In genomic region chr9:115318621-115319375, GRCm38 (mm10) we compare ENCODE assay signal across 20 mouse cellular contexts. TPM values are rescaled to one million over a fixed set of nuclear protein-coding genes. Genes with fewer than 3 reads are reported as not detected.
A peak's percentile ranks its signal among the peaks of the same experiment; 100 is the strongest.
DNase-seq lines count a peak whose midpoint lies in the region; ATAC-seq and TF ChIP-seq lines count a peak whose summit lies in the region.
"Had no signal": no experiment of that assay in that cellular context is flagged by ENCODE, and none has a peak within 500 bp of the region (broad histone marks: within the 10 kb centered on the region; RNA-seq: fewer than 3 reads in every experiment).

No protein-coding gene starts in this region.

- H3K27ac ChIP-seq in kidney, adult 2 months (ENCODE audit: insufficient read depth, low read depth, low read length) = peak overlapping the region; percentile 53; the same call in 1 of the 2 replicates
- H3K27ac ChIP-seq in kidney, embryonic 16.5 days (ENCODE audit: low read length) = no peak overlapping the region
- H3K27ac ChIP-seq in liver, postnatal 0 days (ENCODE audit: low read depth) = no peak overlapping the region
- H3K27ac ChIP-seq: embryonic facial prominence, embryonic 10.5 days; forebrain, embryonic 15.5 days; heart, embryonic 13.5 days; hindbrain, embryonic 13.5 days; liver, embryonic 13.5 days; lung, embryonic 15.5 days; midbrain, embryonic 10.5 days had no signal

- H3K4me1 ChIP-seq in kidney, adult 2 months (ENCODE audit: control insufficient read depth, insufficient read depth, low read length) = peaks cover 3% of the 10 kb centered on the region; the same call in 1 of the 2 replicates
- peaks cover 3% of the 10 kb centered on the region; the same call in 1 of the 2 replicates for H3K4me1 ChIP-seq in kidney, embryonic 16.5 days (ENCODE audit: insufficient read depth, low read length)
- H3K4me1 ChIP-seq in liver, postnatal 0 days (ENCODE audit: insufficient read depth) = 0 out of 2 replicates have a peak, but pooled peaks cover 4% of the 10 kb centered on the region

- CTCF ChIA-PET in Patski (lab: Charles Lee) = no interaction called here

- 79% methylated on average over 6 of the region's 6 CpGs for WGBS in kidney, adult 2 months
- WGBS in kidney, embryonic 16.5 days = 81% methylated on average over 6 of the region's 6 CpGs
- 79% methylated on average over 6 of the region's 6 CpGs for WGBS in liver, postnatal 0 days (ENCODE audit: insufficient replicate concordance)

- no peaks in the 10 kb centered on the region for H3K27me3 ChIP-seq in kidney, adult 2 months (replicated peaks; ENCODE audit: control insufficient read depth, insufficient read depth, low read length)
- H3K27me3 ChIP-seq in kidney, embryonic 16.5 days (ENCODE audit: insufficient read depth, low read length) = no peaks in the 10 kb centered on the region
- no peaks in the 10 kb centered on the region for H3K27me3 ChIP-seq in liver, postnatal 0 days (ENCODE audit: insufficient read depth, low read length)
- no peaks in the 10 kb centered on the region for H3K27me3 ChIP-seq in Patski
- H3K27me3 ChIP-seq: forebrain, embryonic 15.5 days; heart, embryonic 13.5 days; hindbrain, embryonic 13.5 days; liver, embryonic 13.5 days; lung, embryonic 15.5 days had no signal

- H3K9me3 ChIP-seq in kidney, embryonic 16.5 days (ENCODE audit: low read length) = 0 out of 2 replicates have a peak, but pooled peaks cover 5% of the 10 kb centered on the region
- H3K9me3 ChIP-seq in liver, postnatal 0 days (ENCODE audit: low read length) = no peaks in the 10 kb centered on the region
- H3K9me3 ChIP-seq: forebrain, embryonic 15.5 days; liver, embryonic 13.5 days; lung, embryonic 15.5 days had no signal

- no peak for TF ChIP-seq POLR2A in kidney, adult 2 months (IDR thresholded peaks at IDR 0.05; ENCODE audit: low read depth, low read length)

- H3K4me3 ChIP-seq in kidney, adult 2 months (ENCODE audit: insufficient read depth, low read depth, low read length) = no peak overlapping the region
- no peak overlapping the region for H3K4me3 ChIP-seq in kidney, embryonic 16.5 days (ENCODE audit: low read length)
- no peak overlapping the region for H3K4me3 ChIP-seq in liver, postnatal 0 days (ENCODE audit: low read depth, low read length)
- H3K4me3 ChIP-seq: embryonic facial prominence, embryonic 10.5 days; forebrain, embryonic 15.5 days; heart, embryonic 13.5 days; hindbrain, embryonic 13.5 days; liver, embryonic 13.5 days; lung, embryonic 15.5 days; midbrain, embryonic 10.5 days had no signal

- in situ Hi-C loops in Patski (cut with MboI; ENCODE audit: low pct_unique_long_range_greater_than_20kb) = loop anchor here (10.0 kb wide), 2 partner anchors 186 to 386 kb away; no protein-coding TSS in a partner anchor

- ATAC-seq in kidney, embryonic 16.5 days (ENCODE audit: low FRiP score, low TSS enrichment) = no peak
- ATAC-seq in liver, postnatal 0 days = no peak
- no peak for ATAC-seq in Patski
- ATAC-seq in activated CD4-positive, CD25-positive, alpha-beta regulatory T cell, adult 4 months = no peak
- ATAC-seq: forebrain, embryonic 15.5 days had no signal

- no peak for TF ChIP-seq EP300 in liver, postnatal 0 days (IDR thresholded peaks at IDR 0.05; ENCODE audit: low read depth)

- 0 out of 2 replicates have a peak, but pooled peaks have one; percentile 15 for TF ChIP-seq CTCF in kidney, adult 2 months (conservative IDR thresholded peaks at IDR 0.05; ENCODE audit: insufficient read depth, insufficient read length, low read depth, low read length)
- 0 out of 2 replicates have a peak, but pooled peaks have one; percentile 14 for TF ChIP-seq CTCF in liver, postnatal 0 days (IDR thresholded peaks at IDR 0.05; ENCODE audit: low read depth)
- TF ChIP-seq CTCF in Patski (IDR thresholded peaks at IDR 0.05) = peak; percentile 32

- POLR2A ChIA-PET in Patski (lab: Charles Lee) = no interaction called here

- DNase-seq in kidney, adult 2 months = peak; percentile 83
- DNase-seq in liver, postnatal 0 days = no peak
- DNase-seq in liver (no peak), Patski (ENCODE audit: low read depth, low spot score) (no peak), ZHBTc4 (ENCODE audit: low read depth, low spot score) (peak; percentile 45)
- DNase-seq in retina, embryonic 14.5 days (ENCODE audit: low spot score) = no peak
- DNase-seq: adrenal gland, postnatal 36 days; cerebellum, adult 9-10 months; gastrocnemius, postnatal 10 days; heart, adult 18-20 months; heart, postnatal 36 days; liver, embryonic 13.5 days had no signal

- H3K4me2 ChIP-seq in kidney, embryonic 16.5 days (replicated peaks; ENCODE audit: low read depth, low read length) = no peak overlapping the region
- H3K4me2 ChIP-seq in liver, postnatal 0 days (ENCODE audit: low read depth, low read length) = no peak overlapping the region
- H3K4me2 ChIP-seq: forebrain, embryonic 15.5 days; heart, embryonic 13.5 days; hindbrain, embryonic 13.5 days; liver, embryonic 13.5 days; lung, embryonic 15.5 days had no signal

- no peak overlapping the region for H3K9ac ChIP-seq in kidney, embryonic 16.5 days (replicated peaks; ENCODE audit: low read length)
- H3K9ac ChIP-seq in liver, postnatal 0 days (replicated peaks) = no peak overlapping the region
- H3K9ac ChIP-seq: forebrain, embryonic 15.5 days; heart, embryonic 13.5 days; hindbrain, embryonic 13.5 days; liver, embryonic 13.5 days; lung, embryonic 15.5 days had no signal

- no peaks in the 10 kb centered on the region for H3K36me3 ChIP-seq in kidney, adult 2 months (ENCODE audit: control insufficient read depth, insufficient read depth, low read length)
- H3K36me3 ChIP-seq in kidney, embryonic 16.5 days (ENCODE audit: insufficient read depth, low read length) = no peaks in the 10 kb centered on the region
- no peaks in the 10 kb centered on the region for H3K36me3 ChIP-seq in liver, postnatal 0 days (replicated peaks; ENCODE audit: insufficient read depth, low read length)
- H3K36me3 ChIP-seq: embryonic facial prominence, embryonic 10.5 days; forebrain, embryonic 15.5 days; heart, embryonic 13.5 days; hindbrain, embryonic 13.5 days; liver, embryonic 13.5 days; lung, embryonic 15.5 days; midbrain, embryonic 10.5 days had no signal

RNA-seq across cellular contexts. Expression of gene Stt3b, which starts 8.6 kb away (rescaled TPM):
- polyA plus RNA-seq in kidney, adult 2 months (2012; rRNA removed) = 45.9 and 48.9 TPM in 2 replicates
- 102 and 107 TPM in 2 replicates for polyA plus RNA-seq in kidney, embryonic 16.5 days (2015; fragmentation: Nextera tagmentation; extraction: Ambion mirVana)
- polyA plus RNA-seq in liver, postnatal 0 days (2015; fragmentation: Nextera tagmentation; extraction: Ambion mirVana) = 41.8 and 43.8 TPM in 2 replicates
- 134 TPM for polyA plus RNA-seq in Patski (2021)
- polyA plus RNA-seq in activated CD4-positive, CD25-positive, alpha-beta regulatory T cell, adult 4 months (2017; shearing (Covaris generic)) = 10 to 100 TPM; 19.5 to 28.9 TPM

Comparison
In these comparisons a context has a peak if more than half of its experiments do, and no peak if none do; other contexts are left out.
1. DNase-seq: peak in kidney, adult 2 months (single experiment) and ZHBTc4 (single experiment); none in liver, postnatal 0 days (single experiment), liver (single experiment), Patski (single experiment) and retina, embryonic 14.5 days (single experiment).
2. Peak in every context shown above with its lines, with median percentiles within 50 percentile points of each other: CTCF ChIP-seq.